Mouse (Mus musculus) lung, embryonic 15.5 days (tissue): ENCODE measurements around the gene Lrrc74a. TPM values are rescaled to one million over a fixed set of nuclear protein-coding genes. Genes with fewer than 3 reads are reported as not detected.
A peak's percentile ranks its signal among the peaks of the same experiment; 100 is the strongest.

Source experiments
- ATAC-seq: fragments of 200-750 bp; cut with Nextera tagmentation; 2 replicates; pipeline ENCODE4 v1.8.0; 2017; ENCODE audit warnings: moderate number of reproducible peaks, borderline replicate concordance; ENCODE audit not compliant: low FRiP score, low TSS enrichment; ENCODE audit errors: extremely low read depth
- H3K27ac ChIP-seq: fragments of 300-500 bp; sonication (generic); 2 replicates; pipeline ENCODE4 v1.5.1; 2015; ENCODE audit warnings: moderate library complexity, mild to moderate bottlenecking, inconsistent platforms
- H3K27me3 ChIP-seq: fragments of 300-500 bp; sonication (generic); 2 replicates; pipeline ENCODE4 v1.6.1; 2015; ENCODE audit warnings: inconsistent platforms
- H3K36me3 ChIP-seq: fragments of 300-500 bp; sonication (generic); 2 replicates; pipeline ENCODE4 v1.6.1; 2015; ENCODE audit warnings: inconsistent platforms
- H3K4me1 ChIP-seq: fragments of 300-500 bp; sonication (generic); 2 replicates; pipeline ENCODE4 v1.6.1; 2015; ENCODE audit warnings: inconsistent platforms
- H3K4me2 ChIP-seq: fragments of 300-500 bp; sonication (generic); 2 replicates; pipeline ENCODE4 v1.6.1; 2015; ENCODE audit warnings: inconsistent platforms, mild to moderate bottlenecking, moderate library complexity
- H3K4me3 ChIP-seq: fragments of 300-500 bp; sonication (generic); 2 replicates; pipeline ENCODE4 v1.5.1; 2015; ENCODE audit warnings: mild to moderate bottlenecking, inconsistent platforms
- H3K9ac ChIP-seq: fragments of 300-500 bp; sonication (generic); 2 replicates; pipeline ENCODE4 v1.6.1; 2015; ENCODE audit warnings: inconsistent platforms
- H3K9me3 ChIP-seq: fragments of 300-500 bp; sonication (generic); 2 replicates; pipeline ENCODE4 v1.6.1; 2016; ENCODE audit warnings: inconsistent platforms
- WGBS: fragments of 180-500 bp; shearing (Covaris S2); methylation state at CpG from one replicate; pipeline ENCODE4 v1.1.7; 2015; 5-methylcytosine and 5-hydroxymethylcytosine counted together
- polyA plus RNA-seq: library from polyadenylated mRNA; unstranded; fragments of >200 nt; fragmentation: Nextera tagmentation; extraction: Ambion mirVana; gene quantifications from 2 replicates; pipeline ENCODE4 v1.2.1, GENCODE M21; 2015

Gene Lrrc74a
- polyA plus RNA-seq, 1 experiment from 2014 or later: not detected

- WGBS: 5% methylated on average over 12 of the region's 12 CpGs
- no peaks in the 10 kb centered on the region for H3K27me3 ChIP-seq
- no peak overlapping the region for H3K27ac ChIP-seq
- no peaks in the 10 kb centered on the region for H3K9me3 ChIP-seq
- no peaks in the 10 kb centered on the region for H3K36me3 ChIP-seq
- no peak overlapping the region for H3K4me2 ChIP-seq
- no peak overlapping the region for H3K4me3 ChIP-seq
- ATAC-seq: peak; percentile 55; the same call in 1 of the 2 replicates
- H3K9ac ChIP-seq: no peak overlapping the region
- peaks cover 37% of the 10 kb centered on the region for H3K4me1 ChIP-seq
These were observed 37.8 kb downstream of the Lrrc74a start for GRCm38 (mm10) chr12:86771823-86772427.

- Histone ChIP-seq H3K27me3 (no peaks in the 10 kb centered on the region), H3K27ac (no peak overlapping the region), H3K9ac (no peak overlapping the region), H3K9me3 (no peaks in the 10 kb centered on the region), H3K36me3 (no peaks in the 10 kb centered on the region), H3K4me3 (no peak overlapping the region), H3K4me1 (peaks cover 37% of the 10 kb centered on the region), H3K4me2 (no peak overlapping the region)
- 34% methylated on average over 3 of the region's 3 CpGs for WGBS
- ATAC-seq: no peak
These were observed 38.4 kb downstream of the Lrrc74a start for GRCm38 (mm10) chr12:86772551-86772950.

- 62% methylated on average over 7 of the region's 7 CpGs for WGBS
- H3K36me3 ChIP-seq: no peaks in the 10 kb centered on the region
- H3K4me2 ChIP-seq: no peak overlapping the region
- peaks cover 14% of the 10 kb centered on the region for H3K4me1 ChIP-seq
- H3K27me3 ChIP-seq: no peaks in the 10 kb centered on the region
- ATAC-seq: peak; percentile 10; the same call in 1 of the 2 replicates
- H3K4me3 ChIP-seq: no peak overlapping the region
- H3K27ac ChIP-seq: peak overlapping the region; percentile 53
- no peak overlapping the region for H3K9ac ChIP-seq
- no peaks in the 10 kb centered on the region for H3K9me3 ChIP-seq
These were observed 41.6 kb downstream of the Lrrc74a start for GRCm38 (mm10) chr12:86775561-86776280.

GRCm38 (mm10) chr12:86776341-86776860 lies 42.2 kb downstream of the Lrrc74a start:
- no peak overlapping the region for H3K9ac ChIP-seq
- H3K4me3 ChIP-seq: no peak overlapping the region
- ATAC-seq: no peak
- H3K27ac ChIP-seq: no peak overlapping the region
- H3K9me3 ChIP-seq: no peaks in the 10 kb centered on the region
- H3K4me2 ChIP-seq: no peak overlapping the region
- H3K36me3 ChIP-seq: no peaks in the 10 kb centered on the region
- peaks cover 10% of the 10 kb centered on the region for H3K4me1 ChIP-seq
- no peaks in the 10 kb centered on the region for H3K27me3 ChIP-seq
- WGBS: 75% methylated on average over 7 of the region's 7 CpGs

- Histone ChIP-seq H3K27ac (no peak overlapping the region), H3K4me2 (no peak overlapping the region), H3K9ac (no peak overlapping the region), H3K27me3 (no peaks in the 10 kb centered on the region), H3K9me3 (no peaks in the 10 kb centered on the region), H3K4me1 (peaks cover 12% of the 10 kb centered on the region), H3K36me3 (no peaks in the 10 kb centered on the region), H3K4me3 (no peak overlapping the region)
- ATAC-seq: no peak
- 89% methylated on average over 4 of the region's 4 CpGs for WGBS
These were observed 44.4 kb downstream of the Lrrc74a start for GRCm38 (mm10) chr12:86778531-86778930.

GRCm38 (mm10) chr12:86779206-86779989 lies 45.2 kb downstream of the Lrrc74a start:
- no peaks in the 10 kb centered on the region for H3K27me3 ChIP-seq
- H3K4me3 ChIP-seq: no peak overlapping the region
- ATAC-seq: no peak
- 63% methylated on average over 11 of the region's 11 CpGs for WGBS
- H3K36me3 ChIP-seq: no peaks in the 10 kb centered on the region
- H3K4me2 ChIP-seq: no peak overlapping the region
- no peak overlapping the region for H3K27ac ChIP-seq
- H3K4me1 ChIP-seq: peaks cover 12% of the 10 kb centered on the region
- no peak overlapping the region for H3K9ac ChIP-seq
- no peaks in the 10 kb centered on the region for H3K9me3 ChIP-seq

GRCm38 (mm10) chr12:86781654-86782202 lies 47.6 kb downstream of the Lrrc74a start:
- 32% methylated on average over 6 of the region's 6 CpGs for WGBS
- peaks cover 14% of the 10 kb centered on the region for H3K4me1 ChIP-seq
- H3K4me2 ChIP-seq: no peak overlapping the region
- H3K4me3 ChIP-seq: no peak overlapping the region
- H3K27me3 ChIP-seq: no peaks in the 10 kb centered on the region
- ATAC-seq: no peak; the same call in 1 of the 2 replicates
- H3K9ac ChIP-seq: no peak overlapping the region
- no peaks in the 10 kb centered on the region for H3K9me3 ChIP-seq
- no peaks in the 10 kb centered on the region for H3K36me3 ChIP-seq
- H3K27ac ChIP-seq: 0 out of 2 replicates have a peak overlapping the region, but pooled peaks have one; percentile 15

GRCm38 (mm10) chr12:86786149-86787019 lies 52.2 kb downstream of the Lrrc74a start:
- Histone ChIP-seq H3K9me3 (no peaks in the 10 kb centered on the region), H3K4me3 (no peak overlapping the region), H3K27ac (0 out of 2 replicates have a peak overlapping the region, but pooled peaks have one; percentile 15), H3K27me3 (no peaks in the 10 kb centered on the region), H3K4me1 (peaks cover 27% of the 10 kb centered on the region), H3K4me2 (no peak overlapping the region), H3K9ac (no peak overlapping the region), H3K36me3 (no peaks in the 10 kb centered on the region)
- ATAC-seq: no peak
- 57% methylated on average over 12 of the region's 12 CpGs for WGBS

GRCm38 (mm10) chr12:86787020-86787553 lies 52.9 kb downstream of the Lrrc74a start:
- Histone ChIP-seq H3K27ac (no peak overlapping the region), H3K27me3 (no peaks in the 10 kb centered on the region), H3K4me2 (no peak overlapping the region), H3K4me1 (peaks cover 21% of the 10 kb centered on the region), H3K4me3 (no peak overlapping the region), H3K9ac (no peak overlapping the region), H3K9me3 (no peaks in the 10 kb centered on the region), H3K36me3 (no peaks in the 10 kb centered on the region)
- 55% methylated on average over 4 of the region's 4 CpGs for WGBS
- ATAC-seq: no peak

GRCm38 (mm10) chr12:86790100-86790848 lies 56.1 kb downstream of the Lrrc74a start:
- no peaks in the 10 kb centered on the region for H3K27me3 ChIP-seq
- H3K4me2 ChIP-seq: no peak overlapping the region
- ATAC-seq: no peak
- H3K9me3 ChIP-seq: no peaks in the 10 kb centered on the region
- H3K27ac ChIP-seq: peak overlapping the region; percentile 59
- peaks cover 37% of the 10 kb centered on the region for H3K4me1 ChIP-seq
- H3K9ac ChIP-seq: no peak overlapping the region
- no peaks in the 10 kb centered on the region for H3K36me3 ChIP-seq
- H3K4me3 ChIP-seq: no peak overlapping the region
- 32% methylated on average over 6 of the region's 6 CpGs for WGBS
